Mouse (Mus musculus) liver, embryonic 14.5 days (tissue): ENCODE data around the gene Tnk1. TPM values are rescaled to one million over a fixed set of nuclear protein-coding genes. Genes with fewer than 3 reads are reported as not detected.

Experiments used
- ATAC-seq: fragments of 200-750 bp; cut with Nextera tagmentation; 2 replicates; pipeline ENCODE4 v1.8.0; 2017; ENCODE audit warnings: moderate number of reproducible peaks, mild to moderate bottlenecking, moderate library complexity; ENCODE audit not compliant: insufficient read depth
- DNase-seq, 3 experiments: peaks; one replicate each; pipeline ENCODE4 v3.0.0-alpha.2; 2012 to 2013; ENCODE audit warnings: low read depth in 3 of 3, low spot score in 3 of 3
- H3K27ac ChIP-seq: fragments of 300-500 bp; sonication (generic); 2 replicates; pipeline ENCODE4 v1.5.1; 2014; ENCODE audit warnings: moderate library complexity, mild to moderate bottlenecking, control low read depth, inconsistent platforms
- H3K27me3 ChIP-seq: fragments of 300-500 bp; sonication (generic); 2 replicates; pipeline ENCODE4 v1.6.1; 2014; ENCODE audit warnings: mild to moderate bottlenecking, low read length, moderate library complexity; ENCODE audit not compliant: control insufficient read depth, insufficient read depth
- H3K36me3 ChIP-seq: fragments of 300-500 bp; sonication (generic); replicated peaks from 2 replicates; pipeline ENCODE4 v1.6.1; 2014; ENCODE audit warnings: low read depth; ENCODE audit not compliant: control insufficient read depth, insufficient read depth
- H3K4me1 ChIP-seq, 2 experiments: fragments of 200-500 bp in 1 of 2; fragments of 300-500 bp in 1 of 2; sonication (generic) in 1 of 2; replicated peaks; 2 replicates each; pipeline ENCODE4 v1.6.1; 2012 to 2014; ENCODE audit warnings: antibody characterized with exemption in 1 of 2, inconsistent platforms in 1 of 2, low read length in 1 of 2; ENCODE audit not compliant: control insufficient read depth in 2 of 2, insufficient read depth in 2 of 2
- H3K4me2 ChIP-seq: fragments of 300-500 bp; sonication (generic); 2 replicates; pipeline ENCODE4 v1.6.1; 2014; ENCODE audit warnings: low read depth, mild to moderate bottlenecking, control low read depth, moderate library complexity
- H3K4me3 ChIP-seq, 2 experiments: fragments of 200-500 bp in 1 of 2; fragments of 300-500 bp in 1 of 2; sonication (generic) in 1 of 2; 2 replicates each; pipeline ENCODE4 v1.5.1; 2012 to 2014; ENCODE audit warnings: low read depth in 2 of 2, low read length in 2 of 2, mild to moderate bottlenecking in 2 of 2, control low read depth in 1 of 2, inconsistent platforms in 1 of 2, moderate library complexity in 1 of 2; ENCODE audit not compliant: insufficient read depth in 1 of 2
- H3K9ac ChIP-seq: fragments of 300-500 bp; sonication (generic); replicated peaks from 2 replicates; pipeline ENCODE4 v1.6.1; 2014; ENCODE audit warnings: mild to moderate bottlenecking, control low read depth, moderate library complexity
- H3K9me3 ChIP-seq: fragments of 300-500 bp; sonication (generic); 2 replicates; pipeline ENCODE4 v1.6.1; 2016; ENCODE audit warnings: low read length, mixed read lengths; ENCODE audit not compliant: control insufficient read depth
- CTCF ChIP-seq: IDR thresholded peaks from 2 replicates; pipeline ENCODE4 v1.5.1; 2016; ENCODE audit warnings: antibody characterized with exemption, low read depth, control low read depth
- EP300 ChIP-seq: IDR thresholded peaks from 2 replicates; pipeline ENCODE4 v1.6.1; 2016; ENCODE audit warnings: antibody characterized with exemption, low read depth
- WGBS: fragments of 180-500 bp; shearing (Covaris S2); extraction: QIAGEN DNeasy Blood & Tissue Kit; methylation state at CpG from one replicate; pipeline ENCODE4 v1.1.7; 2014; ENCODE audit not compliant: insufficient replicate concordance; 5-methylcytosine and 5-hydroxymethylcytosine counted together
- polyA plus RNA-seq, 2 experiments: library from polyadenylated mRNA; depleted of rRNA in 1 of 2; stranded (reverse) in 1 of 2; unstranded in 1 of 2; fragments of >200 nt; fragmentation: Nextera tagmentation in 1 of 2; extraction: Ambion mirVana in 1 of 2; gene quantifications; 2 replicates each; pipeline versions ENCODE4 v1.2.1 to v1.2.3; 2012 to 2014

Tnk1 gene
- polyA plus RNA-seq, 2 experiments, result 0.43 to 1.2 TPM

- under 1% methylated on average over 34 of the region's 34 CpGs for WGBS
- peak; percentile 90 for ATAC-seq
- no peaks in the 10 kb centered on the region for H3K36me3 ChIP-seq
- DNase-seq, result peak; percentile 96 to 97 (median 97)
- H3K27me3 ChIP-seq, result peaks cover 42% of the 10 kb centered on the region
- H3K27ac ChIP-seq, result peak within 1 kb of the TSS; percentile 76
- H3K9me3 ChIP-seq, result no peaks in the 10 kb centered on the region
- peak within 1 kb of the TSS; percentile 94 for H3K4me2 ChIP-seq
- H3K9ac ChIP-seq, result peak within 1 kb of the TSS; percentile 81
- peak within 1 kb of the TSS; percentile 67 to 88 for H3K4me3 ChIP-seq
- TF ChIP-seq EP300 (peak; percentile 55; the same call in 1 of the 2 replicates), CTCF (no peak; the same call in 1 of the 2 replicates)
- peaks cover 19 to 23% of the 10 kb centered on the region in 2 experiments for H3K4me1 ChIP-seq
Measured at GRCm38 (mm10) chr11:69837952-69838713, 20.4 kb downstream of the Tnk1 start, which contains the start of gene Tmem256. TSS of gene Tmem256 (plus strand) at chr11:69838514.

- peak within 1 kb of the TSS; percentile 76 for H3K27ac ChIP-seq
- H3K36me3 ChIP-seq, result no peaks in the 10 kb centered on the region
- WGBS, result under 1% methylated on average over 32 of the region's 32 CpGs
- TF ChIP-seq CTCF (no peak), EP300 (no peak)
- peak within 1 kb of the TSS; percentile 67 to 88 for H3K4me3 ChIP-seq
- ATAC-seq (peak; percentile 39), DNase-seq (no peak)
- peak within 1 kb of the TSS; percentile 81 for H3K9ac ChIP-seq
- peak within 1 kb of the TSS; percentile 94 for H3K4me2 ChIP-seq
- peaks cover 14 to 23% of the 10 kb centered on the region in 2 experiments for H3K4me1 ChIP-seq
- H3K9me3 ChIP-seq, result no peaks in the 10 kb centered on the region
- peaks cover 44% of the 10 kb centered on the region for H3K27me3 ChIP-seq
Measured at GRCm38 (mm10) chr11:69837604-69837951, 21.0 kb downstream of the Tnk1 start, which contains the start of gene Nlgn2. TSS of gene Nlgn2 (minus strand) at chr11:69837784.

DNA sequence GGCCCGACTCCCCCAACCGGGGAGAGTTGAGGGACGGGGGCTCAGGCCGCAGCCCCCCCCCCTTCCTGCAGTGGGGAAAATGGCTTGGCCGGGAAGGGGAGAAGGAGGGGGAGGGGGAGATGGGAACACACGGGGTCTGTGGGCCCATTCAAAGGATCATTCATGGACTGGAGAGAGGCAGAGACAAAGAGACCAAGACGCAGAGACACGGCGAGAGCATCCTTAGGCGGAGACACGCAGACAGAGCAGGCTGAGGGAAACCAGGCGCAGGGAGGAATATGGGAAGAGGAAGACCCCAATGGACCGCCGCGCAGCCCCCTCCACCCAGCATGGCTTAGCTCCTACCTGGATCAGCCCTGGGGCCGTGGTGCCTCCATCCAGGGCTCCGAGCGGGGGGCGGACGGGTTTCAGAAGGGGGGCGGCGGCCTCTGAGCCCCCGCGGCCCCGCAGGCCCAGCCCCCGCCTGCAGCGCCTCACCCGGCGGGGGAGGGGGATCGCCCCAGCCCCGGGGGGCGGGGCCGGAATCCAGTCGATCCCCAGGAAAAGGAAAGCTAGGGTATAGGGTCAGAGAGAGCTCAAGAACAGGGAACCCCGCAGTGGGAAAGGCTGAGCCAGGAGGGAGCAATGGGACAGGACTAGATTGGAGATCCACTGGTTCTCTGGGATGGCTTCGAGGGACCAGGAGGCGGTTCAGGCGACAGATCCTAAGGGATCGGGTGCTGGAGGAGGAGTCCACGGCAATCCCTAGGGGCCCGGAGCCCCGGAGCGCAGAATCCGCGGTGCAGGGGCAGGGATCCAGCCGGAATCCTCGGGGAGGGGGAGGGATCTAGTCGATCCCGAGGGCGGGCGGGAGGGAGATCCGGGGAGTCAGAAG is 21.6 kb downstream of the Tnk1 start:
- no peak for TF ChIP-seq CTCF
- no peak for TF ChIP-seq EP300
- no peaks in the 10 kb centered on the region for H3K9me3 ChIP-seq
- DNase-seq (no peak), ATAC-seq (no peak)
- no peak overlapping the region for H3K27ac ChIP-seq
- WGBS, result 3% methylated on average over 50 of the region's 52 CpGs
- H3K4me1 ChIP-seq, result peaks cover 14 to 23% of the 10 kb centered on the region in 2 experiments
- H3K36me3 ChIP-seq, result no peaks in the 10 kb centered on the region
- peak overlapping the region; percentile 39 for H3K9ac ChIP-seq
- H3K27me3 ChIP-seq, result peaks cover 44% of the 10 kb centered on the region
- H3K4me3 ChIP-seq, result peak overlapping the region; percentile 67 to 88
- H3K4me2 ChIP-seq, result peak overlapping the region; percentile 94

DNA sequence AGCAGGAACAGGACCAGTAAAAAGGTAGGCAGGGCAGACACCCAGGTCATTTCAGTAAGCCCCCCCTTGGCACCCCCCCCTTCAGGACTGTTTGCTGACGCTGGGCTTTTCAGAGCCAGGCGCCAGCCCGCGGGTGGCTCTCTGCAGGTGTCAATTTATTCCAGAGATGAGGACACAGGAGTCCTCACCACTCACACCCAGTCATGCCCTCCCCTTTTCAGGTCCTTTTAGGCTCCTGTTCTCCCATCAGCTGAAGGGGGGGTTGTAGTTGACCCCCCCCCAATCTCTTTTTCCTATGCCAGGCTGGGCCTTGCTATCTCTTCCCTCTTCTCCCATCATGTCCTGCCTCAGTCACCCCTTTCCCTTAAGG is 22.6 kb downstream of the Tnk1 start:
- no peak overlapping the region for H3K4me3 ChIP-seq
- 19% methylated on average over 4 of the region's 4 CpGs for WGBS
- ATAC-seq (no peak), DNase-seq (no peak)
- TF ChIP-seq CTCF (no peak), EP300 (no peak)
- no peak overlapping the region for H3K9ac ChIP-seq
- no peaks in the 10 kb centered on the region for H3K9me3 ChIP-seq
- no peaks in the 10 kb centered on the region for H3K36me3 ChIP-seq
- peaks cover 44% of the 10 kb centered on the region for H3K27me3 ChIP-seq
- no peak overlapping the region for H3K4me2 ChIP-seq
- peaks cover 14 to 25% of the 10 kb centered on the region in 2 experiments for H3K4me1 ChIP-seq
- H3K27ac ChIP-seq, result no peak overlapping the region
